Mouse (Mus musculus): ENCODE measurements around the gene Gstm4. TPM values are rescaled to one million over a fixed set of nuclear protein-coding genes. Genes with fewer than 3 reads are reported as not detected.

The Gstm4 gene
- polyA plus RNA-seq, 1 experiment, result 0.39 TPM

GRCm38 (mm10) chr3:108013331-108013871, 31.3 kb downstream of the Gstm4 start:
- H3K79me3 ChIP-seq (ENCODE audit: low read depth), result peaks cover 6% of the 10 kb centered on the region
- H3ac ChIP-seq (ENCODE audit: control insufficient read depth, insufficient read length, low read depth), result peak overlapping the region; percentile 38
- H3K79me2 ChIP-seq (ENCODE audit: control insufficient read depth, insufficient read depth), result no peaks in the 10 kb centered on the region
- no peak overlapping the region for H3K4me3 ChIP-seq (ENCODE audit: insufficient read depth, poor library complexity, severe bottlenecking)
- H3K27me3 ChIP-seq (ENCODE audit: control insufficient read depth, insufficient read depth, insufficient read length), result no peaks in the 10 kb centered on the region
- H3K36me3 ChIP-seq (ENCODE audit: control insufficient read depth, insufficient read depth), result peaks cover 6% of the 10 kb centered on the region
- TF ChIP-seq MAX (IDR thresholded peaks at IDR 0.05) (peak; percentile 44), USF1 (IDR thresholded peaks at IDR 0.05; ENCODE audit: low read depth) (no peak)

GRCm38 (mm10) chr3:108011558-108011957, 33.1 kb downstream of the Gstm4 start:
- Histone ChIP-seq H3ac (ENCODE audit: control insufficient read depth, insufficient read length, low read depth) (no peak overlapping the region), H3K79me2 (ENCODE audit: control insufficient read depth, insufficient read depth) (no peaks in the 10 kb centered on the region), H3K36me3 (ENCODE audit: control insufficient read depth, insufficient read depth) (peaks cover 6% of the 10 kb centered on the region), H3K27me3 (ENCODE audit: control insufficient read depth, insufficient read depth, insufficient read length) (no peaks in the 10 kb centered on the region), H3K4me3 (ENCODE audit: insufficient read depth, poor library complexity, severe bottlenecking) (no peak overlapping the region), H3K79me3 (ENCODE audit: low read depth) (peaks cover 3% of the 10 kb centered on the region)
- TF ChIP-seq USF1 (IDR thresholded peaks at IDR 0.05; ENCODE audit: low read depth) (no peak), CTCF (IDR thresholded peaks at IDR 0.05; ENCODE audit: control insufficient read depth, insufficient read depth, insufficient read length) (no peak), FOSL1 (IDR thresholded peaks at IDR 0.05; ENCODE audit: insufficient read depth, low read length, poor library complexity, severe bottlenecking) (no peak), MYOG (IDR thresholded peaks at IDR 0.05; ENCODE audit: control insufficient read depth, extremely low read depth, insufficient read length) (no peak), CEBPB (IDR thresholded peaks at IDR 0.05; ENCODE audit: low read depth) (no peak)

GRCm38 (mm10) chr3:108010286-108010685, 34.4 kb downstream of the Gstm4 start:
- Histone ChIP-seq H3K36me3 (ENCODE audit: control insufficient read depth, insufficient read depth) (peaks cover 6% of the 10 kb centered on the region), H3K79me3 (ENCODE audit: low read depth) (peaks cover 3% of the 10 kb centered on the region), H3K79me2 (ENCODE audit: control insufficient read depth, insufficient read depth) (no peaks in the 10 kb centered on the region), H3K27me3 (ENCODE audit: control insufficient read depth, insufficient read depth, insufficient read length) (no peaks in the 10 kb centered on the region), H3ac (ENCODE audit: control insufficient read depth, insufficient read length, low read depth) (no peak overlapping the region), H3K4me3 (ENCODE audit: insufficient read depth, poor library complexity, severe bottlenecking) (no peak overlapping the region)
- TF ChIP-seq CTCF (IDR thresholded peaks at IDR 0.05; ENCODE audit: control insufficient read depth, insufficient read depth, insufficient read length), result no peak
- TF ChIP-seq MYOG (IDR thresholded peaks at IDR 0.05; ENCODE audit: control insufficient read depth, extremely low read depth, insufficient read length), result no peak
- no peak for TF ChIP-seq FOSL1 (IDR thresholded peaks at IDR 0.05; ENCODE audit: insufficient read depth, low read length, poor library complexity, severe bottlenecking)
- TF ChIP-seq USF1 (IDR thresholded peaks at IDR 0.05; ENCODE audit: low read depth), result no peak
- TF ChIP-seq CEBPB (IDR thresholded peaks at IDR 0.05; ENCODE audit: low read depth), result no peak
- TF ChIP-seq MYOD1 (IDR thresholded peaks at IDR 0.05; ENCODE audit: control insufficient read depth, insufficient read length, low read depth), result no peak
- no peak for TF ChIP-seq MAX (IDR thresholded peaks at IDR 0.05)

GRCm38 (mm10) chr3:108002021-108002420, 42.7 kb downstream of the Gstm4 start:
- no peak overlapping the region for H3ac ChIP-seq (ENCODE audit: control insufficient read depth, insufficient read length, low read depth)

GRCm38 (mm10) chr3:107999491-107999890, 45.2 kb downstream of the Gstm4 start:
- H3K4me3 ChIP-seq (ENCODE audit: insufficient read depth, poor library complexity, severe bottlenecking), result no peak overlapping the region
- no peaks in the 10 kb centered on the region for H3K79me2 ChIP-seq (ENCODE audit: control insufficient read depth, insufficient read depth)
- H3K27me3 ChIP-seq (ENCODE audit: control insufficient read depth, insufficient read depth, insufficient read length), result peaks cover 3% of the 10 kb centered on the region
- H3K36me3 ChIP-seq (ENCODE audit: control insufficient read depth, insufficient read depth), result no peaks in the 10 kb centered on the region
- no peak overlapping the region for H3ac ChIP-seq (ENCODE audit: control insufficient read depth, insufficient read length, low read depth)
- TF ChIP-seq CTCF (IDR thresholded peaks at IDR 0.05; ENCODE audit: control insufficient read depth, insufficient read depth, insufficient read length) (no peak), MYOG (IDR thresholded peaks at IDR 0.05; ENCODE audit: control insufficient read depth, extremely low read depth, insufficient read length) (no peak), CEBPB (IDR thresholded peaks at IDR 0.05; ENCODE audit: low read depth) (no peak), FOSL1 (IDR thresholded peaks at IDR 0.05; ENCODE audit: insufficient read depth, low read length, poor library complexity, severe bottlenecking) (no peak), USF1 (IDR thresholded peaks at IDR 0.05; ENCODE audit: low read depth) (no peak)
- H3K79me3 ChIP-seq (ENCODE audit: low read depth), result no peaks in the 10 kb centered on the region

More at GRCm38 (mm10) chr3:108002021-108002420, 42.7 kb downstream of the Gstm4 start:
- H3K36me3 ChIP-seq (ENCODE audit: control insufficient read depth, insufficient read depth), result no peaks in the 10 kb centered on the region
- H3K79me2 ChIP-seq (ENCODE audit: control insufficient read depth, insufficient read depth), result no peaks in the 10 kb centered on the region
- H3K4me3 ChIP-seq (ENCODE audit: insufficient read depth, poor library complexity, severe bottlenecking), result no peak overlapping the region
- peaks cover 3% of the 10 kb centered on the region for H3K27me3 ChIP-seq (ENCODE audit: control insufficient read depth, insufficient read depth, insufficient read length)
- TF ChIP-seq FOSL1 (IDR thresholded peaks at IDR 0.05; ENCODE audit: insufficient read depth, low read length, poor library complexity, severe bottlenecking) (no peak), MAX (IDR thresholded peaks at IDR 0.05) (no peak), CEBPB (IDR thresholded peaks at IDR 0.05; ENCODE audit: low read depth) (no peak), MYOG (IDR thresholded peaks at IDR 0.05; ENCODE audit: control insufficient read depth, extremely low read depth, insufficient read length) (no peak), USF1 (IDR thresholded peaks at IDR 0.05; ENCODE audit: low read depth) (no peak), CTCF (IDR thresholded peaks at IDR 0.05; ENCODE audit: control insufficient read depth, insufficient read depth, insufficient read length) (no peak), MYOD1 (IDR thresholded peaks at IDR 0.05; ENCODE audit: control insufficient read depth, insufficient read length, low read depth) (no peak)
- no peaks in the 10 kb centered on the region for H3K79me3 ChIP-seq (ENCODE audit: low read depth)

- peaks cover 3% of the 10 kb centered on the region for H3K27me3 ChIP-seq (ENCODE audit: control insufficient read depth, insufficient read depth, insufficient read length)
- no peak overlapping the region for H3ac ChIP-seq (ENCODE audit: control insufficient read depth, insufficient read length, low read depth)
- H3K4me3 ChIP-seq (ENCODE audit: insufficient read depth, poor library complexity, severe bottlenecking), result no peak overlapping the region
- H3K79me3 ChIP-seq (ENCODE audit: low read depth), result no peaks in the 10 kb centered on the region
- no peak for TF ChIP-seq CTCF (IDR thresholded peaks at IDR 0.05; ENCODE audit: control insufficient read depth, insufficient read depth, insufficient read length)
- TF ChIP-seq MAX (IDR thresholded peaks at IDR 0.05), result no peak
- no peak for TF ChIP-seq FOSL1 (IDR thresholded peaks at IDR 0.05; ENCODE audit: insufficient read depth, low read length, poor library complexity, severe bottlenecking)
- TF ChIP-seq MYOD1 (IDR thresholded peaks at IDR 0.05; ENCODE audit: control insufficient read depth, insufficient read length, low read depth), result no peak
- no peaks in the 10 kb centered on the region for H3K79me2 ChIP-seq (ENCODE audit: control insufficient read depth, insufficient read depth)
- no peaks in the 10 kb centered on the region for H3K36me3 ChIP-seq (ENCODE audit: control insufficient read depth, insufficient read depth)
Measured at GRCm38 (mm10) chr3:107998591-107998990, 46.1 kb downstream of the Gstm4 start.

Data from C2C12 (cell line).